In the genomic region with DNA sequence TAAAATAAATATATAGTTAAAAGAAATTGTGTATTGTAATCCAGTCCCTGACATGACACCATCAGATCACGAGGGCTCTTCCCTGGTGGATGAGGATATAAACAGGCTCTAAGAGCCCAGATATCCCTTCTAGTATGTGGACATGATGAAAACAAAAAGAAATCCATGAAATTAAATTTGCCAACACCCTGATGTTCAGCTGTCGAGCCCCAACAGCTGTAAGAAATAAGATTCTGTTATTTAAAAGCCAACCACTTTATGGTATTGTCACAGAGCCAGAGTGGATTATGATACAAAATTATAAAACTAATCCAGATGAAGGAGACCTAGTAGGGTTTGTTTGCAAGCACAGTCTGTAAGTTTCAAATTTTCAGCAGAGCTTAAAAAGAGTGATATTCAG, we compare ENCODE assay signal across 27 mouse cellular contexts.
DNase-seq lines count a peak whose midpoint lies in the region; ATAC-seq and TF ChIP-seq lines count a peak whose summit lies in the region.
"Had no signal": no experiment of that assay in that cellular context is flagged by ENCODE, and none has a peak within 500 bp of the region (broad histone marks: within the 10 kb centered on the region; RNA-seq: fewer than 3 reads in every experiment).

No protein-coding gene starts in this region.

- no peaks in the 10 kb centered on the region for H3K27me3 ChIP-seq in embryonic facial prominence, embryonic 14.5 days (replicated peaks; ENCODE audit: control insufficient read depth, insufficient read depth, low read length)
- no peaks in the 10 kb centered on the region for H3K27me3 ChIP-seq in embryonic facial prominence, embryonic 10.5 days (replicated peaks; ENCODE audit: low read depth, poor library complexity, severe bottlenecking)
- no peaks in the 10 kb centered on the region for H3K27me3 ChIP-seq in limb, embryonic 14.5 days (ENCODE audit: control insufficient read depth, insufficient read depth, low read length)
- H3K27me3 ChIP-seq: CH12.LX; embryonic facial prominence, embryonic 12.5 days; embryonic facial prominence, embryonic 15.5 days; forebrain, embryonic 12.5 days; Patski had no signal

- no peak overlapping the region for H3K4me3 ChIP-seq in embryonic facial prominence, embryonic 14.5 days (ENCODE audit: low read depth, low read length)
- H3K4me3 ChIP-seq in embryonic facial prominence, embryonic 10.5 days = no peak overlapping the region
- H3K4me3 ChIP-seq in limb, embryonic 14.5 days (replicated peaks; ENCODE audit: low read length) = no peak overlapping the region
- H3K4me3 ChIP-seq: embryonic facial prominence, embryonic 12.5 days; embryonic facial prominence, embryonic 15.5 days; erythroblast, embryonic 14.5 days; forebrain, embryonic 10.5 days; forebrain, embryonic 12.5 days had no signal

- peak; percentile 45 for DNase-seq in embryonic facial prominence, embryonic 14.5 days (ENCODE audit: low spot score)
- no peak for DNase-seq in embryonic facial prominence, embryonic 10.5 days (ENCODE audit: low spot score)
- DNase-seq in limb, embryonic 14.5 days (ENCODE audit: low spot score) = peak; percentile 42
- peak; percentile 4 for DNase-seq in skeletal muscle tissue, adult 2 months (ENCODE audit: low read depth, low spot score)
- DNase-seq in gastrocnemius, adult 18-20 months (ENCODE audit: low spot score) = no peak
- DNase-seq: adrenal gland, adult 8-10 months; adrenal gland, postnatal 14 days; adrenal gland, postnatal 36 days; B cell, adult 2 months; cerebellum, adult 11-12 months; cerebellum, adult 2 months; cerebellum, adult 9-10 months; cerebellum, postnatal 10 days; cerebellum, postnatal 25 days; embryo, embryonic 11 days had no signal

- no peak overlapping the region for H3K27ac ChIP-seq in embryonic facial prominence, embryonic 14.5 days (replicated peaks; ENCODE audit: low read depth, low read length)
- no peak overlapping the region for H3K27ac ChIP-seq in embryonic facial prominence, embryonic 10.5 days (replicated peaks)
- no peak overlapping the region for H3K27ac ChIP-seq in limb, embryonic 14.5 days (replicated peaks; ENCODE audit: low read depth, low read length)
- H3K27ac ChIP-seq: embryonic facial prominence, embryonic 12.5 days; embryonic facial prominence, embryonic 15.5 days; forebrain, embryonic 10.5 days; forebrain, embryonic 12.5 days had no signal

- H3K4me1 ChIP-seq in embryonic facial prominence, embryonic 14.5 days (ENCODE audit: control insufficient read depth, insufficient read depth, low read length) = no peaks in the 10 kb centered on the region
- no peaks in the 10 kb centered on the region for H3K4me1 ChIP-seq in embryonic facial prominence, embryonic 10.5 days
- no peaks in the 10 kb centered on the region for H3K4me1 ChIP-seq in limb, embryonic 14.5 days (ENCODE audit: control insufficient read depth, insufficient read depth, low read length)
- H3K4me1 ChIP-seq: embryonic facial prominence, embryonic 12.5 days; embryonic facial prominence, embryonic 15.5 days had no signal

- no peaks in the 10 kb centered on the region for H3K9me3 ChIP-seq in embryonic facial prominence, embryonic 14.5 days (ENCODE audit: control insufficient read depth, low read length)
- H3K9me3 ChIP-seq in embryonic facial prominence, embryonic 10.5 days = no peaks in the 10 kb centered on the region
- H3K9me3 ChIP-seq in limb, embryonic 14.5 days (ENCODE audit: control insufficient read depth, low read length) = no peaks in the 10 kb centered on the region
- H3K9me3 ChIP-seq: embryonic facial prominence, embryonic 12.5 days; embryonic facial prominence, embryonic 15.5 days; forebrain, embryonic 10.5 days; forebrain, embryonic 12.5 days; G1E had no signal

- no peak for TF ChIP-seq POLR2A in limb, embryonic 14.5 days (IDR thresholded peaks at IDR 0.05; ENCODE audit: borderline replicate concordance, extremely low read depth, insufficient read depth, insufficient read length)

- no peaks in the 10 kb centered on the region for H3K36me3 ChIP-seq in embryonic facial prominence, embryonic 14.5 days (ENCODE audit: control insufficient read depth, insufficient read depth, low read length)
- H3K36me3 ChIP-seq in embryonic facial prominence, embryonic 10.5 days (replicated peaks) = no peaks in the 10 kb centered on the region
- no peaks in the 10 kb centered on the region for H3K36me3 ChIP-seq in limb, embryonic 14.5 days (ENCODE audit: control insufficient read depth, insufficient read depth, low read length)
- H3K36me3 ChIP-seq: embryonic facial prominence, embryonic 12.5 days; embryonic facial prominence, embryonic 15.5 days; forebrain, embryonic 10.5 days; forebrain, embryonic 12.5 days had no signal

- no peak for ATAC-seq in embryonic facial prominence, embryonic 14.5 days (ENCODE audit: low read depth)
- ATAC-seq in limb, embryonic 14.5 days (ENCODE audit: low FRiP score, low read depth) = peak; percentile 26; the same call in 1 of the 2 replicates
- ATAC-seq: activated CD4-positive, CD25-positive, alpha-beta regulatory T cell, adult 4 months; CD4-positive, CD25-positive, alpha-beta regulatory T cell, adult 4 months; forebrain, embryonic 14.5 days; forebrain, embryonic 16.5 days; Patski had no signal

- no peak overlapping the region for H3K4me2 ChIP-seq in embryonic facial prominence, embryonic 14.5 days (ENCODE audit: low read depth, low read length)
- no peak overlapping the region for H3K4me2 ChIP-seq in limb, embryonic 14.5 days (replicated peaks; ENCODE audit: low read depth, low read length, severe bottlenecking)
- H3K4me2 ChIP-seq: embryonic facial prominence, embryonic 12.5 days; embryonic facial prominence, embryonic 15.5 days; forebrain, embryonic 12.5 days had no signal

- WGBS in embryonic facial prominence, embryonic 14.5 days = 55% methylated on average over 2 of the region's 2 CpGs
- 83% methylated on average over 2 of the region's 2 CpGs for WGBS in embryonic facial prominence, embryonic 10.5 days
- WGBS in limb, embryonic 14.5 days = 55% methylated on average over 2 of the region's 2 CpGs

- H3K9ac ChIP-seq in embryonic facial prominence, embryonic 14.5 days (ENCODE audit: low read depth, low read length) = no peak overlapping the region
- no peak overlapping the region for H3K9ac ChIP-seq in limb, embryonic 14.5 days (ENCODE audit: low read depth, low read length, severe bottlenecking)
- H3K9ac ChIP-seq: embryonic facial prominence, embryonic 12.5 days; embryonic facial prominence, embryonic 15.5 days; forebrain, embryonic 12.5 days had no signal

Comparison
In these comparisons a context has a peak if more than half of its experiments do, and no peak if none do; other contexts are left out.
1. DNase-seq: peak in embryonic facial prominence, embryonic 14.5 days (single experiment), limb, embryonic 14.5 days (single experiment) and skeletal muscle tissue, adult 2 months (single experiment); none in embryonic facial prominence, embryonic 10.5 days (single experiment) and gastrocnemius, adult 18-20 months (single experiment).